Mouse (Mus musculus) CD4-positive, CD25-positive, alpha-beta regulatory T cell, adult 4 months (primary cell): ENCODE data around the gene Cep131. TPM values are rescaled to one million over a fixed set of nuclear protein-coding genes. Genes with fewer than 3 reads are reported as not detected.

Source experiments
- ATAC-seq: one replicate; pipeline ENCODE4 v1.8.0; 2017
- polyA plus RNA-seq, 2 experiments: library from polyadenylated mRNA; unstranded; fragments of 100-300 nt; shearing (Covaris generic); gene quantifications; one replicate each; pipeline ENCODE4 v1.2.1; 2017

The Cep131 gene
- polyA plus RNA-seq, result under 1 TPM in 1 of 2 experiments, not detected in 1; 0.47 TPM

DNA sequence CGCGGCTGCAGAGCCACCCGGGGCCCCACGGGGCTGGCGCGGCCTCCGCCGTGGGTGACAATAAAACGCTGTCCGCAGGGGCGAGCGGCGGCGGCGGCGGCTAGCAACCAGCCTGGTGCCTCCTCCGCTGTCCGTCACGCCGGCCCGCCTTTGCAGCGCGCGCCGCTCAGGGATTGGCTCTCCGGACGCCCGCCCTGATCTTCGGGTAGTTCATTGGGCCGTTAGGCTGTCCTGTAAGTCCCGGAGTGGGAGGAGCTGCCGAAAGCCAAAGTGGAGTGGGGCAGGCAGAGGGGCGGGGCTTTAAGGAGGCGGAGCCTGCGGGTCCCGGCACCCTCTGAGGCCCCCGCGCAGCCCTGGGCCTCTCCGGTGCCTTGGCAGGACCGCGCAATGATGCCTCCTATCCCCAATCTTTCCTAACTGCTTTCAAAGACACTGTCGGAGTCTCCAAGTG lies at the start of gene Cep131:
Gene Cep131 (minus strand): TSS at position 126 of the 451 bp plus-strand sequence.
- peak; percentile 100 for ATAC-seq

- ATAC-seq, result no peak
These were observed 49.6 kb upstream of the Cep131 start for GRCm38 (mm10) chr11:120136195-120136594.

- ATAC-seq, result no peak
These were observed 48.4 kb upstream of the Cep131 start for GRCm38 (mm10) chr11:120134847-120135530.

- ATAC-seq, result no peak
These were observed 47.5 kb upstream of the Cep131 start for GRCm38 (mm10) chr11:120134148-120134547.

- ATAC-seq, result no peak
These were observed 42.7 kb upstream of the Cep131 start for GRCm38 (mm10) chr11:120129281-120129680.

DNA sequence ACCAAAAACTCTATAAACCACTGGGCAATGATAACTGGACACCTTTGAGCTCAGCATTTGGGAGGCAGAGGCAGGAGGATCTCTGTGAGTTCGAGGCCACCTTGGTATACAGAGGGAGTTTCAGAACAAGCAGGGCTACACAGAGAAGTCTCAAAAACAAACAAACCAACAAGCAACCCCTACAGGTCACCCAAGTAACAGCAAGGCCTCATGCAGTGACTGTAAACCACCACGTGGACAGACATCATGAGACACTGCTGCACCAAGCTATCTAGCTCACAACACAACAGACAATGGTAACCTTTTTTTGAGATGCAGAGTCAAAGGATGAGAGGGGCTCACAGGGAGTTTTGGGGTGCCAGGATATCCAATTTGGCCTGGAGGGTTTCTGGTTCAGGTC lies 40.2 kb upstream of the Cep131 start:
- no peak for ATAC-seq

DNA sequence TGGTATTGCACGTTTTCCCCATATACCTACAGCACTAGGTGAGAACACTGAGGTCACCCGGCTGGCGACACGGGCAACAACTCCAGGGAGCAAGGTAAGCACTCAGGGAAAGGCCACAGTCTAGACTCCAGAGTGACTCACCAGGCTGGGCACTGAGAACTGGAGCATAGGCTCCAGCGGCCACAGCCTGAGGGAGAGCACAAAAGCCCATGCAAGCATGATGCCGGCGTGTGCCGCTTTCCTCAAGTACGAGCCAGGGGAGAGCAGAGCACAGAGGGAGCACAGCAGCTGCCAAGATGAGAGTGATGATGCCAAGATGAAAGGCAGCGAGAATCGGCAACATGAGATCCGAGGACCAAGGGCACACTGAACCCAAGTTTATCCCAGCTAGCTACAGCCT lies 35.5 kb upstream of the Cep131 start:
- no peak for ATAC-seq

DNA sequence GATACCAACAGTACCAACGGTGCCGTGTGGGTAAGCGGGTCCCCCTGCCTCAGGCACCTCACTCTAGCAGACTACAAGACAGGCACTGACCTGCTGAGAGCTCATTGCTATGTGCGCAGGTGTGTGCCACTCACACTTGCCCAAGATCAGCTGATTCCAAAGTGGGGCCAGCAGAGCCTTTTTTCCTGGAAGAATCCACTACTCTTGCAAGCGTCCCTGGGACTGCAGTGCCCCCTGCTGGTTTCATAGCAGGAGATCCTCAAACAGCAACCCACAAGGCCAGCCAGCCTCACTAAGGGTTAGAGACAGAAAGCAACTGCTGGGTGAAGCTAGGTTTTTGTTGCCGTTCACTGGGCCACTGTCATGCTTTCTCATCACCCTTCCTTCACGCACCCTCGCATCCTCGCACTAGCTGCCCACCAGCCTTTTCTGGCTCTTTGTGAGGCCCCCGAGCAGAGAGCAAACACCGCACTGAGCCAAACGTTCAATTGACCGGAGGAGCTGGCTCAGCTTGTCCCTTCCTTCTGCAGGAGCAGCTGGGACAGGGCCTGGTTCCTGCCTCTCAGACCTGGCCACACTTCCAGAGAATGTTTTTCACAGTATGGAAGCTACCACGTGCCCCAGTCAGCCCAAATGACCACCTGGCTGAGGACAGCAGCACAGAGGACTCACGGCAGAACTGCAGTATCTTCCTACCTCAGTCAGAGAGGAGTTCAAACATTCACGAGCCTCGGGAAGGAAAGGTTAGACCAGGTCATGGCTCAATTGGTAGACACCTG lies 34.2 kb upstream of the Cep131 start:
- no peak for ATAC-seq

GRCm38 (mm10) chr11:120119936-120120541 lies 33.4 kb upstream of the Cep131 start:
- ATAC-seq, result no peak

DNA sequence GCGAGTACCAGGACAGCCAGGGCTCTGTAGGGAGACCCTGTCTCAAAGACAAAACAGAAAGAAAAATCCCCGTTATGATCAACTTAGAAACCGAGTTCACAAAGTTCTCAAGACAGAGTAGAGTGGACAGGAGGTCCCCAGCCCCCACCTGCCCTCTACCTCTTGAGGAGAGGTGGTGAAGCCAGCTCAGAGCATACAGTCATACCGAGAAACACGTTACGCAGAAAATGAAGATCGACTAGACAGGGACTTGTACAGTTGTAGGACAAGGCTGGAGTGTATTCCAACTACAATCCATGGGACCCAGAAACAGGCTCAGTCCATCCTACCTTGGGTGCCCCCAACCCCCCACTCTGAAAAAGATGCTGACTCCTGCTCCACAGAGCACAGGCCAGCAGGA lies 32.5 kb upstream of the Cep131 start:
- ATAC-seq, result no peak

DNA sequence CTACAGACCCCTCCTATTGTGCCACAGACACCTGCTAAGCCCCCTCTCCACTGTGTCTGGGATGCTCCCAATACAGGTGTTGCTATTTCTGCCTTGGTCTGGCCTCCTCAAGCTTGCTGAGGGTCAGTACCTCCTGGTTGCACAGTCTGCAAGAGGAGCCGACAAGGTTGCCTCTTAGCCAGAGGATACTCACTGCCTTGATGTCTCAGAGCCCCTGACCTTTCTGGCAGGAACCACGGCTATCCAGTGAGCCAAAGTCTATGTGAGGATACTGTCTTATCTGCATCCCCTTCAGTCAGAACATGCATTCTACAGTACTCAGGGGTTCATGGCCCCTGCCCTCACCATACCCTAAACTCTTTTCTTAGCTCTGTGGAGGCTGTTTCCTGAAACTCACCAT lies 31.0 kb upstream of the Cep131 start:
- no peak for ATAC-seq

- ATAC-seq, result no peak
These were observed 28.0 kb upstream of the Cep131 start for GRCm38 (mm10) chr11:120114488-120115215.

GRCm38 (mm10) chr11:120112136-120112535 lies 25.5 kb upstream of the Cep131 start:
- no peak for ATAC-seq

DNA sequence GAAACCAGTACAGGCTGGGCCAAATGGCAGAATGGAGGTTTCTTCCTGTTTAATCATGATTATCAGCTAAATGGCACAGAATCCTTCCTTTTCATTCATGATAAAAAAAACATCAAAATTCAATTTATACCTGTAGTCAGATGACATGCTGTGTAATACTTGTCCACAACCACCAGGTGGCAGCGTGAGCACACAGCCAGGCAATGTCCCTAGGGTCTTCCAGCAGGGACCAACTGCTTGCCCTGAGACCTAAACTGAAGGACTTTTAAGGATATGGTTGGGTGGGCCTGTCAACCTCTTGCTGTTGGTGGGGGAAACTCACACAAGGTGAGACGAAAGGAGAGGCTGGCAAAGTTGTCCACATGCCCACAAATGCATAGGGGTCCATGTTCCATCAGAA lies 24.4 kb upstream of the Cep131 start:
- ATAC-seq, result no peak

GRCm38 (mm10) chr11:120110554-120110953 lies 23.9 kb upstream of the Cep131 start:
- no peak for ATAC-seq

GRCm38 (mm10) chr11:120109558-120110210 lies 23.1 kb upstream of the Cep131 start:
- ATAC-seq, result no peak

DNA sequence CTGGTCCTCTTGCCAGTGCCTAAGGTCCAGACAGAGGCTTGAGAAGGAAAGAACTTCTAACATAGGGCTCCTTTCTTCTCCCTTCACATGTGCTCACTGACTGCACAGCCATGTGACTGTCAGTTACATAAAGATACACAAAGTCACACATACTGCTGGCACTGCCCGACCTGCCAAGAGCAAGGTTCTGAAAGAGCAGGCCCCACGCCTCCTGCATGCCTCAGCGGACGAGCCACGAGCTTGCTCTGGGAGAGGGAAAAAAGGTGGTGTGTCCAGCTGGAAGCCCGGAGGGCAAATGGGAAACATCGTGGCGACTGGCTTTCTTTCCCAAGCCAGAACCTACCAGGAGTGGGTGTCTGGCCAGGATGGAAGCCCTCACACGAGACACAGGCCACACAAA lies 21.2 kb upstream of the Cep131 start:
- no peak for ATAC-seq

DNA sequence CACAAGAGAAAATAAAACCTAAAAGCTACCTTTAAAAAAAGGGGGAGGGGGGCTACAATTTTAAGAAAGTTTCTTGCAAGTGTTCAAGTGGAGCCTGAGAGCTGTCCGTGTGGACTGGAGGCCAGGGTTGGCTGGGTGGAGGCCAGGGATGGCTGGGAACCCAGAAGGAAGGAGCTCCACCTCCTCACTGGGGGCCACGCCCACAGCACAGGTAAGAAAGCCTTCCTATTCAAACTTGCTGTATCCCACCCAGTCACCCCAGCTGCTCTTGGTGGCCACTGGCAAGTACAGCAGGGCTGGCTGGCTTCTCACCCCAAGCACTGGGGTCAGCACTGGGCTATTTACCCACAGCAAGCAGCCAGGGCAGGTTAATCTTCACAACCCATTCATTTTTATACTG lies 20.4 kb upstream of the Cep131 start:
- no peak for ATAC-seq

DNA sequence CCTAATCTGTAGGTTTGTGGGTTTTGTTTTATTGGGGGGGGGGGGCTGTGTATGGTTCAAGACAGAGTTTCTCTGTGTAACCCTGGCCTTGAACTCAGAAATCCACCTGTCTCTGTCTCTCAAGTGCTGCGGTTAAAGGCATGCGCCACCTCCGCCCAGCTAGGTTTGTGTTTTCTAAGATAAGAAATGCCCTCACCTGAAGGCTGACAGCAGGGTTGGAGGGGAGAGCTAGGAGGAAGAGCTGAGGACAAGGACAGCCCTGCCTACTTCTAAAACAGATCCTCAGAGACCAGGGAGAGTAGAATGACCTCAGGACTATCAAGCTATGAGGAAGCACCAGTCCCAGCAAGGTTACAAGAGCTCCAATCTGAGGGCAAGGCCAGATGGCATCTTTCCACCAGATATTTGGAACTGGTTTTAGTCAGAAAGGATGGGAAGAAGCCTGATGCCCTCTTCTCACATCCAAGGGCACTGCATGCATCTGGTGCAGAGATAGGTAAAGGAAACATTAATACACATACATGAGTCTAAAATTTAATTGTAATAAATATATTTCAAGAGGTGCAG lies 16.9 kb upstream of the Cep131 start:
- no peak for ATAC-seq

- no peak for ATAC-seq
These were observed 14.4 kb upstream of the Cep131 start for GRCm38 (mm10) chr11:120101036-120101435.

- ATAC-seq, result peak; percentile 98
These were observed 12.2 kb upstream of the Cep131 start, which contains the start of the genes Tepsin and Ndufaf8 for GRCm38 (mm10) chr11:120098588-120099511. TSS of gene Tepsin (minus strand) at chr11:120098731. TSS of gene Ndufaf8 (plus strand) at chr11:120098928.
